Mouse (Mus musculus) thymus, adult 2 months (tissue): Measurements from ENCODE around the gene Supt3.

Experiments
- CTCF ChIP-seq: fragments of 200-500 bp; IDR thresholded peaks from 2 replicates; pipeline ENCODE4 v1.5.1; 2012; ENCODE audit warnings: mild to moderate bottlenecking, control low read depth, low read length, moderate library complexity, borderline replicate concordance; ENCODE audit not compliant: control insufficient read depth, poor library complexity, insufficient read depth; ENCODE audit errors: extremely low read depth
- POLR2A ChIP-seq: fragments of 200-500 bp; IDR thresholded peaks from 2 replicates; pipeline ENCODE4 v1.6.1; 2012; ENCODE audit warnings: mild to moderate bottlenecking, low read length, control low read depth, moderate library complexity; ENCODE audit not compliant: control insufficient read depth, poor library complexity, insufficient read depth; ENCODE audit errors: extremely low read depth

- no peak for TF ChIP-seq POLR2A
- no peak for TF ChIP-seq CTCF
Observed at GRCm38 (mm10) chr17:44745378-44745777, 31.6 kb upstream of the Supt3 start.
